In the genomic region with DNA sequence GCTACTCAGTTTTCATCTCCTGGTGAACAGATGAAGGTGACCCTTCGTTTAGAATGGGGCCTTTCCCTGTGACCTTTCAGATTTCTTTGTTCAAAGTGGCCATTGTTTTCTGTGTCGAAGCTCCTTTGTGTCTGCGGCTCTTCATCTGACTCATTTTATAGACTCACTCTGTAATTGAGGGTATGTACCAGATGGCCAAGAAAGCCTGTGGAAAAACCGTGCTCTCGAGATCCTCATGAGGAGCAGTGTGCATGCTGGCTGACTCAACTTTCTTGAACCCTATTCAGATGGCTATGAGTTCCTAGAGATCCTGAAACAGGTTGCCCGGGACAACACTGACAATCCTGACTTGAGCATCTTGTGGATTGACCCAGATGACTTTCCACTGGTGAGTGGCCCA, we compare ENCODE assay signal across 36 mouse cellular contexts. TPM values are rescaled to one million over a fixed set of nuclear protein-coding genes. Genes with fewer than 3 reads are reported as not detected.
DNase-seq lines count a peak whose midpoint lies in the region; ATAC-seq and TF ChIP-seq lines count a peak whose summit lies in the region.
"Had no signal": no experiment of that assay in that cellular context is flagged by ENCODE, and none has a peak within 500 bp of the region (broad histone marks: within the 10 kb centered on the region; RNA-seq: fewer than 3 reads in every experiment).

No protein-coding gene starts in this region.

- WGBS in stomach, postnatal 0 days, result 67% methylated on average over 6 of the region's 6 CpGs

- H3K79me3 ChIP-seq in C2C12 (ENCODE audit: low read depth), result no peaks in the 10 kb centered on the region

- no peaks in the 10 kb centered on the region for H3K27me3 ChIP-seq in C2C12 (ENCODE audit: control insufficient read depth, insufficient read depth, insufficient read length)
- no peaks in the 10 kb centered on the region for H3K27me3 ChIP-seq in stomach, postnatal 0 days (ENCODE audit: control insufficient read depth, insufficient read depth, low read length)
- H3K27me3 ChIP-seq: forebrain, embryonic 12.5 days; hindbrain, embryonic 15.5 days; kidney, embryonic 15.5 days; limb, embryonic 13.5 days; neural tube, embryonic 15.5 days had no signal

- H3K9me3 ChIP-seq in stomach, postnatal 0 days (ENCODE audit: control insufficient read depth, low read length), result no peaks in the 10 kb centered on the region
- H3K9me3 ChIP-seq: embryonic facial prominence, embryonic 13.5 days; forebrain, embryonic 12.5 days; heart, embryonic 12.5 days; hindbrain, embryonic 15.5 days; kidney, embryonic 15.5 days; limb, embryonic 13.5 days; liver, embryonic 13.5 days; neural tube, embryonic 15.5 days had no signal

- no peak overlapping the region for H3ac ChIP-seq in C2C12 (ENCODE audit: control insufficient read depth, insufficient read length, low read depth)

- H3K4me3 ChIP-seq in C2C12 (ENCODE audit: insufficient read depth, poor library complexity, severe bottlenecking), result no peak overlapping the region
- no peak overlapping the region for H3K4me3 ChIP-seq in stomach, postnatal 0 days (ENCODE audit: low read depth, low read length)
- H3K4me3 ChIP-seq: embryonic facial prominence, embryonic 13.5 days; erythroblast, embryonic 14.5 days; forebrain, embryonic 12.5 days; gastrocnemius, adult 2 months; heart, adult 2 months; heart, embryonic 12.5 days; hindbrain, embryonic 15.5 days; kidney, embryonic 15.5 days; layer of hippocampus, adult 2 months; left cerebral cortex, adult 2 months; limb, embryonic 13.5 days; liver, embryonic 13.5 days; neural tube, embryonic 15.5 days had no signal

- H3K9ac ChIP-seq in stomach, postnatal 0 days (ENCODE audit: low read length), result no peak overlapping the region
- H3K9ac ChIP-seq: embryonic facial prominence, embryonic 13.5 days; forebrain, embryonic 12.5 days; heart, embryonic 12.5 days; hindbrain, embryonic 15.5 days; kidney, embryonic 15.5 days; limb, embryonic 13.5 days; liver, embryonic 13.5 days; neural tube, embryonic 15.5 days had no signal

- H3K36me3 ChIP-seq in C2C12 (ENCODE audit: control insufficient read depth, insufficient read depth), result no peaks in the 10 kb centered on the region
- no peaks in the 10 kb centered on the region for H3K36me3 ChIP-seq in stomach, postnatal 0 days (ENCODE audit: control insufficient read depth, insufficient read depth, low read length)
- H3K36me3 ChIP-seq: embryonic facial prominence, embryonic 13.5 days; forebrain, embryonic 12.5 days; hindbrain, embryonic 15.5 days; kidney, embryonic 15.5 days; limb, embryonic 13.5 days; liver, embryonic 13.5 days; neural tube, embryonic 15.5 days had no signal

- DNase-seq in frontal cortex, postnatal 14 days (ENCODE audit: low spot score in 2 of 2), result no peak
- DNase-seq in brain, adult 2 months (ENCODE audit: low read depth, low spot score), result peak; percentile 74
- no peak for DNase-seq in stomach, postnatal 0 days (ENCODE audit: low spot score)
- DNase-seq in kidney, postnatal 36 days, result no peak
- DNase-seq: adrenal gland, postnatal 10 days; cerebellum, adult 18-20 months; cerebellum, postnatal 10 days; gastrocnemius, adult 2 months; gastrocnemius, postnatal 36 days; heart, adult 2 months; kidney, adult 18-20 months; kidney, postnatal 25 days; liver, embryonic 13.5 days; lung, adult 18-20 months; lung, postnatal 4 days; midbrain, embryonic 14.5 days; thymus, adult 18-20 months; thymus, postnatal 25 days had no signal

- no peaks in the 10 kb centered on the region for H3K79me2 ChIP-seq in C2C12 (ENCODE audit: control insufficient read depth, insufficient read depth)

- no peak for TF ChIP-seq CTCF in C2C12 (IDR thresholded peaks at IDR 0.05; ENCODE audit: control insufficient read depth, insufficient read depth, insufficient read length)
- no peak for TF ChIP-seq CTCF in stomach, postnatal 0 days (IDR thresholded peaks at IDR 0.05; ENCODE audit: low read depth)

- H3K27ac ChIP-seq in stomach, postnatal 0 days (replicated peaks), result 0 out of 2 replicates have a peak overlapping the region, but pooled peaks have one; percentile 40
- H3K27ac ChIP-seq: embryonic facial prominence, embryonic 13.5 days; forebrain, embryonic 12.5 days; gastrocnemius, adult 2 months; heart, adult 2 months; hindbrain, embryonic 15.5 days; kidney, embryonic 15.5 days; layer of hippocampus, adult 2 months; left cerebral cortex, adult 2 months; limb, embryonic 13.5 days; liver, embryonic 13.5 days; neural tube, embryonic 15.5 days had no signal

- no peaks in the 10 kb centered on the region for H3K4me1 ChIP-seq in stomach, postnatal 0 days (replicated peaks; ENCODE audit: control insufficient read depth, insufficient read depth)
- H3K4me1 ChIP-seq: limb, embryonic 13.5 days; neural tube, embryonic 15.5 days had no signal

- H3K4me2 ChIP-seq in stomach, postnatal 0 days (replicated peaks; ENCODE audit: low read depth), result no peak overlapping the region
- H3K4me2 ChIP-seq: embryonic facial prominence, embryonic 13.5 days; forebrain, embryonic 12.5 days; heart, embryonic 12.5 days; hindbrain, embryonic 15.5 days; kidney, embryonic 15.5 days; limb, embryonic 13.5 days; liver, embryonic 13.5 days; neural tube, embryonic 15.5 days had no signal

- no peak for TF ChIP-seq EP300 in stomach, postnatal 0 days (optimal IDR thresholded peaks at IDR 0.05)

- ATAC-seq in frontal cortex, adult (ENCODE audit: low TSS enrichment), result peak; percentile 81
- ATAC-seq in stomach, postnatal 0 days (ENCODE audit: low FRiP score, low TSS enrichment), result no peak
- ATAC-seq in megakaryocyte, adult 5-6 weeks (ENCODE audit: poor library complexity, severe bottlenecking), result no peak
- ATAC-seq: CD4-positive, CD25-positive, alpha-beta regulatory T cell, adult 4 months; lung, postnatal 0 days had no signal

TF ChIP-seq in C2C12, 6 proteins besides CTCF, POLR2A, EP300 and RAD21:
- TF ChIP-seq MAX (IDR thresholded peaks at IDR 0.05) (peak; percentile 60), MYOG (IDR thresholded peaks at IDR 0.05; ENCODE audit: control insufficient read depth, extremely low read depth, insufficient read length) (no peak), MYOD1 (IDR thresholded peaks at IDR 0.05; ENCODE audit: control insufficient read depth, insufficient read length, low read depth) (no peak), FOSL1 (IDR thresholded peaks at IDR 0.05; ENCODE audit: insufficient read depth, low read length, poor library complexity, severe bottlenecking) (no peak), CEBPB (IDR thresholded peaks at IDR 0.05; ENCODE audit: low read depth) (no peak), USF1 (IDR thresholded peaks at IDR 0.05; ENCODE audit: low read depth) (no peak)

RNA-seq across cellular contexts. Expression of a gene that starts 55.7 kb away (rescaled TPM):
- 0.64 TPM for polyA plus RNA-seq in C2C12 (2012; fragmentation: generic; extraction: Trizol)
- polyA plus RNA-seq in stomach, postnatal 0 days (2015; fragmentation: Nextera tagmentation; extraction: Ambion mirVana), result 2.5 and 2.6 TPM in 2 replicates
- total RNA-seq in megakaryocyte, adult 5-6 weeks (2015), result not detected in 2 replicates
- total RNA-seq in megakaryocyte, adult 5-6 weeks (2017), result not detected in 2 replicates
- total RNA-seq: common myeloid progenitor, adult 5-6 weeks; hematopoietic stem cell, adult 5-6 weeks; monocyte, adult 5-6 weeks had no signal
- polyA plus RNA-seq: CD4-positive, CD25-positive, alpha-beta regulatory T cell, adult 4 months; erythroblast, embryonic 14.5 days had no signal
